Mouse (Mus musculus) natural killer cell, adult 2 months (primary cell): ENCODE results near the gene Nmnat2.

ENCODE experiments used
- DNase-seq, 2 experiments: peaks; one replicate each; pipeline ENCODE4 v3.0.0; 2022; ENCODE audit warnings: low spot score in 2 of 2

Gene Nmnat2

GRCm38 (mm10) chr1:153019128-153019527 is 64.3 kb downstream of the Nmnat2 start:
- no peak for DNase-seq

- DNase-seq = no peak
Observed at GRCm38 (mm10) chr1:153019623-153020022, 64.8 kb downstream of the Nmnat2 start.

GRCm38 (mm10) chr1:153021034-153021638 is 66.3 kb downstream of the Nmnat2 start:
- no peak for DNase-seq

- DNase-seq = no peak
Observed at GRCm38 (mm10) chr1:153023018-153023417, 68.2 kb downstream of the Nmnat2 start.

GRCm38 (mm10) chr1:153023875-153024274 is 69.1 kb downstream of the Nmnat2 start:
- no peak for DNase-seq

GRCm38 (mm10) chr1:153024453-153024852 is 69.7 kb downstream of the Nmnat2 start:
- no peak for DNase-seq

- no peak for DNase-seq
Observed at GRCm38 (mm10) chr1:153031345-153031744, 76.6 kb downstream of the Nmnat2 start.

- DNase-seq = no peak
Observed at GRCm38 (mm10) chr1:153031954-153032353, 77.2 kb downstream of the Nmnat2 start.

GRCm38 (mm10) chr1:153033145-153033908 is 78.5 kb downstream of the Nmnat2 start:
- no peak for DNase-seq

GRCm38 (mm10) chr1:153034064-153034463 is 79.3 kb downstream of the Nmnat2 start:
- no peak for DNase-seq

- peak in 1 of 2 experiments; percentile 10 for DNase-seq
Observed at GRCm38 (mm10) chr1:153035328-153035944, 80.6 kb downstream of the Nmnat2 start.

GRCm38 (mm10) chr1:153037353-153038345 is 82.9 kb downstream of the Nmnat2 start:
- no peak for DNase-seq

- DNase-seq = no peak
Observed at GRCm38 (mm10) chr1:153040091-153040490, 85.3 kb downstream of the Nmnat2 start.

- no peak for DNase-seq
Observed at GRCm38 (mm10) chr1:153041046-153041445, 86.3 kb downstream of the Nmnat2 start.

GRCm38 (mm10) chr1:153042318-153042717 is 87.5 kb downstream of the Nmnat2 start:
- DNase-seq = no peak

GRCm38 (mm10) chr1:153043332-153043731 is 88.5 kb downstream of the Nmnat2 start:
- DNase-seq = no peak

GRCm38 (mm10) chr1:153045368-153045767 is 90.6 kb downstream of the Nmnat2 start:
- no peak for DNase-seq

- DNase-seq = no peak
Observed at GRCm38 (mm10) chr1:153048147-153048878, 93.5 kb downstream of the Nmnat2 start.

GRCm38 (mm10) chr1:153049451-153049850 is 94.7 kb downstream of the Nmnat2 start:
- no peak for DNase-seq

GRCm38 (mm10) chr1:153051474-153051873 is 96.7 kb downstream of the Nmnat2 start:
- no peak for DNase-seq

GRCm38 (mm10) chr1:153053619-153054018 is 98.8 kb downstream of the Nmnat2 start:
- no peak for DNase-seq
